Mouse (Mus musculus) embryonic facial prominence, embryonic 14.5 days (tissue): ENCODE measurements at regions not wholly inside any gene's neighbourhood (a gene's known extent, or its start where the extent isn't known, plus 50 kb on each side); places are given as distances from the start of the nearest gene placed in this dataset.

Experiments
- ATAC-seq: fragments of 200-750 bp; cut with Nextera tagmentation; 2 replicates; pipeline ENCODE4 v1.8.0; 2017; ENCODE audit warnings: low read depth, moderate number of reproducible peaks, moderate TSS enrichment
- DNase-seq: peaks from one replicate; pipeline ENCODE4 v3.0.0-alpha.2; 2015; ENCODE audit warnings: low spot score
- H3K27ac ChIP-seq: fragments of 300-500 bp; sonication (generic); replicated peaks from 2 replicates; pipeline ENCODE4 v1.5.1; 2014; ENCODE audit warnings: low read depth, mild to moderate bottlenecking, low read length, moderate library complexity
- H3K27me3 ChIP-seq: fragments of 300-500 bp; sonication (generic); replicated peaks from 2 replicates; pipeline ENCODE4 v1.6.1; 2014; ENCODE audit warnings: low read length; ENCODE audit not compliant: control insufficient read depth, insufficient read depth
- H3K36me3 ChIP-seq: fragments of 300-500 bp; sonication (generic); 2 replicates; pipeline ENCODE4 v1.6.1; 2014; ENCODE audit warnings: low read length, mixed read lengths; ENCODE audit not compliant: control insufficient read depth, insufficient read depth
- H3K4me1 ChIP-seq: fragments of 300-500 bp; sonication (generic); 2 replicates; pipeline ENCODE4 v1.6.1; 2014; ENCODE audit warnings: antibody characterized with exemption, low read length; ENCODE audit not compliant: control insufficient read depth, insufficient read depth
- H3K4me2 ChIP-seq: fragments of 300-500 bp; sonication (generic); 2 replicates; pipeline ENCODE4 v1.6.1; 2014; ENCODE audit warnings: low read depth, mild to moderate bottlenecking, low read length, moderate library complexity, mixed read lengths
- H3K4me3 ChIP-seq: fragments of 300-500 bp; sonication (generic); 2 replicates; pipeline ENCODE4 v1.5.1; 2014; ENCODE audit warnings: low read depth, mild to moderate bottlenecking, low read length
- H3K9ac ChIP-seq: fragments of 300-500 bp; sonication (generic); 2 replicates; pipeline ENCODE4 v1.6.1; 2014; ENCODE audit warnings: low read depth, mild to moderate bottlenecking, low read length, moderate library complexity, mixed read lengths
- H3K9me3 ChIP-seq: fragments of 300-500 bp; sonication (generic); 2 replicates; pipeline ENCODE4 v1.6.1; 2016; ENCODE audit warnings: low read length; ENCODE audit not compliant: control insufficient read depth
- WGBS: fragments of 180-500 bp; shearing (Covaris S2); extraction: QIAGEN DNeasy Blood & Tissue Kit; methylation state at CpG from one replicate; pipeline ENCODE4 v1.1.7; 2014; 5-methylcytosine and 5-hydroxymethylcytosine counted together

DNA sequence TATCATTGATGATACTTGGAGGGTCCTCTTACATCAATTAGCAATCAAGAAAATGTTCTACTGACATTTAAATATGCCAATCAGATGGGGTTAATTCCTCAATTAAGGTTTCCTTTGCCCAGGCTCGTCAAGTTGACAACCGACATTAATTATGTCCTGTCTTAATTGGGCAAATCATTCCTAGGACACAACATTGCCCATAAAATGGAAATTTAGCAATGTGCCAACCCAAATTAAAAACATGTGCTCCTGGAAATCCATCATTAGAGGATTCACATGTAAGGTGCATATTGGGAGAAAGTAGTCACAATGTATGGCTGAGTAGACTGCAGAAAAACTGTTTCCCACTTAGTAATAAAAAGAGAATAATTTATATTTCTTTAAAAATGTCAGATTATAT lies 483.6 kb upstream of the B430305J03Rik start:
- Histone ChIP-seq H3K27me3 (no peaks in the 10 kb centered on the region), H3K4me3 (no peak overlapping the region), H3K9ac (no peak overlapping the region), H3K9me3 (no peaks in the 10 kb centered on the region), H3K27ac (no peak overlapping the region), H3K36me3 (no peaks in the 10 kb centered on the region), H3K4me1 (no peaks in the 10 kb centered on the region), H3K4me2 (no peak overlapping the region)
- ATAC-seq (no peak), DNase-seq (no peak)
- WGBS, result 66% methylated on average over 2 of the region's 2 CpGs

DNA sequence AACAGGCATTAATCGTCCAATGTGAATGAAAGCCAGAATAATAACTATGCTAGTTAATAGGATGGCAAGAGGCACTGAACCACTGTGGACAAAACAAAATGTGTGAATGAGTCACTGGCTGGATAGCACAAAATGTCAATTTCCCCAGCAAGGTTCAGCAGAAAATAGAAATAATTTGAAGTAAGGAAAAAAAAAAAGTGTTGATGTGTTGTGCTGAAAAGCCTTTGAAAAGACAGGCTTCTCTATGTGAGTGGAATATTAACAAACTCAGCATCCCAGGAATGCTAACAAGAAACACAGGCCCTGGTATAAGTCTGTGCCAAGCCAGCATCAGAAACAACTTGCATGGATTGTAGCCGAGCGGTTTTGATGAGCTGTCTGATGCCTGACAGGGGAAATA lies 481.0 kb upstream of the B430305J03Rik start:
- Histone ChIP-seq H3K9ac (no peak overlapping the region), H3K4me1 (no peaks in the 10 kb centered on the region), H3K9me3 (no peaks in the 10 kb centered on the region), H3K4me3 (no peak overlapping the region), H3K27me3 (no peaks in the 10 kb centered on the region), H3K4me2 (no peak overlapping the region), H3K36me3 (no peaks in the 10 kb centered on the region), H3K27ac (no peak overlapping the region)
- ATAC-seq, result no peak
- DNase-seq, result peak; percentile 39
- 64% methylated on average over 3 of the region's 3 CpGs for WGBS

DNA sequence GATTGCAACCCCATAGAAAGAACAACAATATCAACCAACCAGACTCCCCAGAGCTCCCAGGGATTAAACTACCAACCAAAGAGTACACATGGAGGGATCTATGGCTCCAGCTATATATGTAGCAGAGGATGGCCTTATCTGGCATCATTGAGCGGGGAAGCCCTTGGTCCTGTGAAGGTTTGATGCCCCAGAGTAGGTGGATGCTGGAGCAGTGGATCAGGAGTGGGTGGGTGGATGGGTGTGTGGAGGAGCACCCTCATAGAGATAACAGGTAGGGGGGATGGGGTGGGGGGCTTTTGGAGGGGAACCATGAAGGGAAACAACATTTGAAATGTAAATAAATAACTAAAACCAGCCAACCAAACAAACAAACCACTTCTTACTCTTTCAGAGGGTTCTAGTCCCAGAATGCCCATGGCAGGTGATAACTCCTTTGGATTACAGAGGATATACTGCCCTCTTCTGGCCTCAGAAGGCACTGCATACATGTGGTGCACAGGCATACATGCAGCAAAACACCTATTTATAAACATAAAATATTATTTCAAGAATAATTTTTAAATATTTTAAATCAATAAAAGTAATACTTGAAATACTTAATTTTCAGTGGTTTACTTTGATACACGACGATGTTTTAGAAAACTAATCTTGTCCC lies 473.7 kb upstream of the B430305J03Rik start:
- Histone ChIP-seq H3K9ac (no peak overlapping the region), H3K27ac (no peak overlapping the region), H3K9me3 (no peaks in the 10 kb centered on the region), H3K4me1 (no peaks in the 10 kb centered on the region), H3K36me3 (no peaks in the 10 kb centered on the region), H3K4me3 (no peak overlapping the region), H3K4me2 (no peak overlapping the region), H3K27me3 (no peaks in the 10 kb centered on the region)
- DNase-seq (peak; percentile 17), ATAC-seq (no peak)
- WGBS, result 51% methylated on average over 3 of the region's 3 CpGs

DNA sequence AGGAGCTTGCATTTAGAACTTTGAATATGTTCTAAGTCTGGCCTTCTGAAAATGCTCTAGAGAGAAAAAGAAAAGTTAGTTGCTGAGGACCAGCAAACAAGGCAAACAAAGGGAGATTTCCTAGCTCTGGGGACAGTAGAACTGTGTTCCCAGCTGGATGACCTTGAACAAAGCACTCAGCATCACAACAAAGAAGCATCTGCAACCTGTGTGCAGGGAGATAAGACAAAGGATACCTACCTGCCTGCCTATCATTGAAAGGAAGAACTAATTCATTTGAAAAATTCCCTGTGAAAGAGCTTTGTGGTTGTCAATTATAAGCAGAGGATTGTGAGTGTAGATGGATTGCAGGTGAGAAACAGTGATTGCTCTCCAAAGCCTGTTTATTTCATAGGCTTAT lies 451.1 kb upstream of the B430305J03Rik start:
- no peaks in the 10 kb centered on the region for H3K27me3 ChIP-seq
- H3K4me2 ChIP-seq, result no peak overlapping the region
- no peaks in the 10 kb centered on the region for H3K9me3 ChIP-seq
- DNase-seq (no peak), ATAC-seq (no peak)
- no peak overlapping the region for H3K9ac ChIP-seq
- H3K36me3 ChIP-seq, result no peaks in the 10 kb centered on the region
- no peaks in the 10 kb centered on the region for H3K4me1 ChIP-seq
- no peak overlapping the region for H3K4me3 ChIP-seq
- no peak overlapping the region for H3K27ac ChIP-seq

DNA sequence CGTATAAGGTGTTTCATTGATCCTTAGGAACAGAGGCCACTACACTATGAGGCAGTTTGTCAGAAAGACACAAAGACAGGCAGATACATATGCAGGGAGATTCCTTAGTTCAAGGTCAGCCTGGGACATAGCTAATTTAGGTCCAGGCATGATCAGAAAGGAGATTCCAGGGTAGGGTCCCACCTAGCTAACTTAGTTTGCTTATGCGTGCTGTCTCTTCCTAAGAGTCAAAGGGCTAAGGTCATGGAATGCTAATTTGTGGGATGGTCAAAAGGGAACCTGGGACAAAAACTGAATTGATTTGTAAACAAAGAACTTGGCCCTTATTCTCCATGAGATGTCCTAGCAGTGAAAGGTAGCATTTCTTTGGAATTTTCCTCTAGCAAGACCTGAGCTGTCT lies 430.3 kb upstream of the B430305J03Rik start:
- Histone ChIP-seq H3K9me3 (no peaks in the 10 kb centered on the region), H3K4me2 (no peak overlapping the region), H3K27me3 (no peaks in the 10 kb centered on the region), H3K4me3 (no peak overlapping the region), H3K36me3 (no peaks in the 10 kb centered on the region), H3K4me1 (no peaks in the 10 kb centered on the region), H3K27ac (no peak overlapping the region), H3K9ac (no peak overlapping the region)
- 83% methylated on average over 2 of the region's 2 CpGs for WGBS
- no peak for DNase-seq
- ATAC-seq, result no peak

DNA sequence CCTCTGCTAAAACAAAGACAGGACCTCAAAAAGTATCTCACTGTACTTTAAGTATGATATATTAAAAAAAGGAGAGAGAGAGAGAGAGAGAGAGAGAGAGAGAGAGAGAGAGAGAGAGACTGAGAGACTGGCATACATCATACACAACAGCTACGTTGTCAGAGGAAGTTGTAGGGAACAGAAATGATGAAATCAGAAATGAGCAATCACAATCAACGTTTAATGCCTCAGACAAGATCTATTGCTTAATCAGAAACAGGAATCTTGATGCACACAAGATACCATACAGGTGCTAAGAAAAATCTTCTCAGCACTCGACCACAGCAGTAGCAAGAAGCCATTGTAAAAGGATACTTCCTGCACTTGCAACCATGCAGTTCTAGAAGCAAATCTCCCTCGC lies 424.9 kb upstream of the B430305J03Rik start:
- Histone ChIP-seq H3K27ac (no peak overlapping the region), H3K4me3 (no peak overlapping the region), H3K36me3 (no peaks in the 10 kb centered on the region), H3K4me1 (no peaks in the 10 kb centered on the region), H3K27me3 (no peaks in the 10 kb centered on the region), H3K9me3 (no peaks in the 10 kb centered on the region), H3K9ac (no peak overlapping the region), H3K4me2 (no peak overlapping the region)
- WGBS, result 37% methylated on average over 4 of the region's 4 CpGs
- no peak for DNase-seq
- no peak for ATAC-seq
